Mouse (Mus musculus) MEL (cell line): ENCODE measurements around the gene Zswim4.
A peak's percentile ranks its signal among the peaks of the same experiment; 100 is the strongest.

ENCODE experiments used
- CTCF ChIP-seq, 3 experiments: IDR thresholded peaks in 2 of 3; conservative IDR thresholded peaks in 1 of 3; 2 replicates each; pipeline ENCODE4 v1.5.1; 2011 to 2012; ENCODE audit warnings: low read length in 3 of 3, low read depth in 2 of 3, mild to moderate bottlenecking in 2 of 3, improper control_type of control experiment in 1 of 3, inconsistent platforms in 1 of 3, mixed read lengths in 1 of 3, moderate library complexity in 1 of 3; ENCODE audit not compliant: control insufficient read depth in 1 of 3, insufficient read depth in 1 of 3, poor library complexity in 1 of 3, severe bottlenecking in 1 of 3
- E2F4 ChIP-seq: IDR thresholded peaks from 2 replicates; pipeline ENCODE4 v1.6.1; 2011; ENCODE audit warnings: low read depth, low read length, improper control_type of control experiment, borderline replicate concordance
- EP300 ChIP-seq, 2 experiments: IDR thresholded peaks; 2 replicates each; pipeline ENCODE4 v1.6.1; 2011; ENCODE audit warnings: improper control_type of control experiment in 2 of 2, low read length in 2 of 2, low read depth in 1 of 2, mild to moderate bottlenecking in 1 of 2
- MAFK ChIP-seq: IDR thresholded peaks from 2 replicates; pipeline ENCODE4 v1.6.1; 2011; ENCODE audit warnings: low read depth, mild to moderate bottlenecking, low read length, improper control_type of control experiment, borderline replicate concordance
- MEF2A ChIP-seq: IDR thresholded peaks from 2 replicates; pipeline ENCODE4 v1.6.1; 2014; ENCODE audit warnings: low read depth, mild to moderate bottlenecking, inconsistent platforms, low read length, improper control_type of control experiment; ENCODE audit not compliant: poor library complexity, insufficient replicate concordance, severe bottlenecking; ENCODE audit errors: extremely low read depth
- MXI1 ChIP-seq: IDR thresholded peaks from 2 replicates; pipeline ENCODE4 v1.6.1; 2011; ENCODE audit warnings: mild to moderate bottlenecking, low read depth, low read length, improper control_type of control experiment
- POLR2A ChIP-seq, 2 experiments: IDR thresholded peaks; 2 replicates each; pipeline ENCODE4 v1.6.1; 2011 to 2012; ENCODE audit warnings: low read length in 2 of 2, mild to moderate bottlenecking in 2 of 2, control low read depth in 1 of 2, improper control_type of control experiment in 1 of 2, low read depth in 1 of 2, moderate library complexity in 1 of 2; ENCODE audit not compliant: control insufficient read depth in 1 of 2, insufficient read depth in 1 of 2, poor library complexity in 1 of 2
- RAD21 ChIP-seq: IDR thresholded peaks from 2 replicates; pipeline ENCODE4 v1.6.1; 2011; ENCODE audit warnings: mild to moderate bottlenecking, low read depth, low read length, improper control_type of control experiment
- RCOR1 ChIP-seq: IDR thresholded peaks from 2 replicates; pipeline ENCODE4 v1.6.1; 2012; ENCODE audit warnings: low read depth, mild to moderate bottlenecking, inconsistent platforms, low read length, improper control_type of control experiment
- SMC3 ChIP-seq: IDR thresholded peaks from 2 replicates; pipeline ENCODE4 v1.6.1; 2011; ENCODE audit warnings: low read depth, low read length, improper control_type of control experiment
- ZMIZ1 ChIP-seq: IDR thresholded peaks from 2 replicates; pipeline ENCODE4 v1.6.1; 2012; ENCODE audit warnings: low read depth, mild to moderate bottlenecking, inconsistent platforms, low read length, improper control_type of control experiment, moderate library complexity

GRCm38 (mm10) chr8:84269950-84270773 lies 33.3 kb upstream of the Zswim4 start, which contains the start of gene Ccdc130:
- TF ChIP-seq EP300 (IDR thresholded peaks at IDR 0.05; ENCODE audit: low read depth in 1 of 2, low read length in 2 of 2): no peak; a peak in 1 of 4 replicates
- peak; percentile 56 for TF ChIP-seq MXI1
- TF ChIP-seq CTCF (IDR thresholded peaks at IDR 0.05 in 2 of 3, conservative IDR thresholded peaks at IDR 0.05 in 1 of 3; ENCODE audit: control insufficient read depth in 1 of 3, insufficient read depth in 1 of 3, low read depth in 2 of 3, low read length in 3 of 3, poor library complexity in 1 of 3, severe bottlenecking in 1 of 3): no peak
- TF ChIP-seq MAFK: no peak
- TF ChIP-seq POLR2A (IDR thresholded peaks at IDR 0.05; ENCODE audit: control insufficient read depth in 1 of 2, insufficient read depth in 1 of 2, low read depth in 1 of 2, low read length in 2 of 2, poor library complexity in 1 of 2): peak; percentile 35 to 90; a peak in 2 of 4 replicates
- peak; percentile 65; the same call in 1 of the 2 replicates for TF ChIP-seq ZMIZ1
- no peak for TF ChIP-seq E2F4
- TF ChIP-seq RCOR1: no peak
- TF ChIP-seq MEF2A: no peak
- no peak for TF ChIP-seq RAD21
- no peak for TF ChIP-seq SMC3
